Mouse (Mus musculus) erythroblast, embryonic 14.5 days (primary cell): ENCODE results near the gene Lmtk2. TPM values are rescaled to one million over a fixed set of nuclear protein-coding genes. Genes with fewer than 3 reads are reported as not detected.

ENCODE experiments used
- H3K27me3 ChIP-seq: 2 replicates; pipeline ENCODE4 v1.6.1; 2012; ENCODE audit warnings: inconsistent platforms; ENCODE audit not compliant: control insufficient read depth
- H3K36me3 ChIP-seq: 2 replicates; pipeline ENCODE4 v1.6.1; 2012; ENCODE audit warnings: mild to moderate bottlenecking, inconsistent platforms; ENCODE audit not compliant: control insufficient read depth
- H3K4me1 ChIP-seq: 2 replicates; pipeline ENCODE4 v1.6.1; 2012; ENCODE audit warnings: inconsistent platforms; ENCODE audit not compliant: control insufficient read depth
- H3K4me3 ChIP-seq: replicated peaks from 2 replicates; pipeline ENCODE3; 2012; ENCODE audit warnings: moderate library complexity, mild to moderate bottlenecking, inconsistent platforms
- H3K9me3 ChIP-seq: 2 replicates; pipeline ENCODE4 v1.6.1; 2012; ENCODE audit warnings: low read length, inconsistent platforms, mixed read lengths; ENCODE audit not compliant: control insufficient read depth
- GATA1 ChIP-seq: IDR thresholded peaks from 2 replicates; pipeline ENCODE4 v1.6.1; 2012; ENCODE audit warnings: low read length, inconsistent platforms, mixed read lengths
- TAL1 ChIP-seq: IDR thresholded peaks from 3 replicates; pipeline ENCODE4 v1.6.1; 2012; ENCODE audit warnings: low read length, inconsistent platforms, mixed read lengths
- polyA plus RNA-seq: library from polyadenylated mRNA; stranded (reverse); fragments of >175 nt; gene quantifications from 2 replicates; pipeline ENCODE4 v1.2.3, GENCODE M21; 2012

Lmtk2 gene
- polyA plus RNA-seq: 0.70 and 0.73 TPM in 2 replicates

- Histone ChIP-seq H3K4me3 (peak within 1 kb of the TSS; percentile 94), H3K27me3 (peaks cover 43% of the 10 kb centered on the region), H3K36me3 (peaks cover 4% of the 10 kb centered on the region), H3K9me3 (no peaks in the 10 kb centered on the region), H3K4me1 (peaks cover 43% of the 10 kb centered on the region)
- TF ChIP-seq GATA1 (no peak), TAL1 (no peak)
Observed at GRCm38 (mm10) chr5:144100149-144100935, at the start of gene Lmtk2. Gene Lmtk2, plus strand, starts transcription at chr5:144100436.

GRCm38 (mm10) chr5:144051268-144051667 lies 49.0 kb upstream of the Lmtk2 start:
- Histone ChIP-seq H3K36me3 (no peaks in the 10 kb centered on the region), H3K4me3 (no peak overlapping the region), H3K9me3 (no peaks in the 10 kb centered on the region), H3K4me1 (no peaks in the 10 kb centered on the region), H3K27me3 (no peaks in the 10 kb centered on the region; the same call in 1 of the 2 replicates)
- TF ChIP-seq TAL1 (no peak), GATA1 (no peak)

- H3K36me3 ChIP-seq: no peaks in the 10 kb centered on the region
- no peak for TF ChIP-seq GATA1
- TF ChIP-seq TAL1: no peak
- H3K4me3 ChIP-seq: no peak overlapping the region
- no peaks in the 10 kb centered on the region for H3K4me1 ChIP-seq
- H3K27me3 ChIP-seq: no peaks in the 10 kb centered on the region
- H3K9me3 ChIP-seq: no peaks in the 10 kb centered on the region
Observed at GRCm38 (mm10) chr5:144053450-144053849, 46.8 kb upstream of the Lmtk2 start.

GRCm38 (mm10) chr5:144054340-144054739 lies 45.9 kb upstream of the Lmtk2 start:
- no peak for TF ChIP-seq TAL1
- Histone ChIP-seq H3K27me3 (no peaks in the 10 kb centered on the region), H3K9me3 (no peaks in the 10 kb centered on the region), H3K4me1 (no peaks in the 10 kb centered on the region), H3K36me3 (no peaks in the 10 kb centered on the region), H3K4me3 (no peak overlapping the region)

GRCm38 (mm10) chr5:144064093-144064492 lies 36.1 kb upstream of the Lmtk2 start:
- no peak for TF ChIP-seq TAL1
- no peak for TF ChIP-seq GATA1
- H3K4me1 ChIP-seq: no peaks in the 10 kb centered on the region
- H3K36me3 ChIP-seq: no peaks in the 10 kb centered on the region
- H3K27me3 ChIP-seq: no peaks in the 10 kb centered on the region
- H3K4me3 ChIP-seq: no peak overlapping the region
- H3K9me3 ChIP-seq: no peaks in the 10 kb centered on the region

GRCm38 (mm10) chr5:144066036-144066435 lies 34.2 kb upstream of the Lmtk2 start:
- no peak overlapping the region for H3K4me3 ChIP-seq
- no peak for TF ChIP-seq TAL1
- TF ChIP-seq GATA1: no peak
- no peaks in the 10 kb centered on the region for H3K4me1 ChIP-seq
- H3K27me3 ChIP-seq: no peaks in the 10 kb centered on the region
- no peaks in the 10 kb centered on the region for H3K36me3 ChIP-seq
- H3K9me3 ChIP-seq: no peaks in the 10 kb centered on the region

- Histone ChIP-seq H3K4me1 (no peaks in the 10 kb centered on the region), H3K27me3 (no peaks in the 10 kb centered on the region), H3K9me3 (no peaks in the 10 kb centered on the region), H3K4me3 (no peak overlapping the region), H3K36me3 (no peaks in the 10 kb centered on the region)
- TF ChIP-seq GATA1 (no peak), TAL1 (no peak)
Observed at GRCm38 (mm10) chr5:144070064-144070463, 30.2 kb upstream of the Lmtk2 start.

- H3K4me1 ChIP-seq: no peaks in the 10 kb centered on the region
- no peaks in the 10 kb centered on the region for H3K27me3 ChIP-seq
- TF ChIP-seq TAL1: no peak
- TF ChIP-seq GATA1: no peak
- no peaks in the 10 kb centered on the region for H3K9me3 ChIP-seq
- H3K36me3 ChIP-seq: no peaks in the 10 kb centered on the region
- no peak overlapping the region for H3K4me3 ChIP-seq
Observed at GRCm38 (mm10) chr5:144071249-144071648, 29.0 kb upstream of the Lmtk2 start.

- Histone ChIP-seq H3K27me3 (no peaks in the 10 kb centered on the region), H3K36me3 (no peaks in the 10 kb centered on the region), H3K9me3 (no peaks in the 10 kb centered on the region), H3K4me3 (no peak overlapping the region), H3K4me1 (no peaks in the 10 kb centered on the region)
- no peak for TF ChIP-seq TAL1
- TF ChIP-seq GATA1: no peak
Observed at GRCm38 (mm10) chr5:144077541-144077940, 22.7 kb upstream of the Lmtk2 start.

- no peak for TF ChIP-seq GATA1
- TF ChIP-seq TAL1: no peak
- Histone ChIP-seq H3K4me3 (no peak overlapping the region), H3K27me3 (no peaks in the 10 kb centered on the region), H3K36me3 (no peaks in the 10 kb centered on the region), H3K9me3 (no peaks in the 10 kb centered on the region), H3K4me1 (no peaks in the 10 kb centered on the region)
Observed at GRCm38 (mm10) chr5:144080886-144081285, 19.4 kb upstream of the Lmtk2 start.
